Mouse (Mus musculus): ENCODE data around the gene Pole2. TPM values are rescaled to one million over a fixed set of nuclear protein-coding genes. Genes with fewer than 3 reads are reported as not detected.

Pole2 gene
- total and polyA plus RNA-seq, 3 experiments, result 14.4 to 89.5 (median 18.0) TPM

- TF ChIP-seq MXI1 (IDR thresholded peaks at IDR 0.05; ENCODE audit: low read depth, low read length) (peak; percentile 74), MAX (IDR thresholded peaks at IDR 0.05; ENCODE audit: low read length) (peak; percentile 99), ZMIZ1 (IDR thresholded peaks at IDR 0.05; ENCODE audit: low read depth, low read length) (no peak), GATA1 (IDR thresholded peaks at IDR 0.05; ENCODE audit: low read depth, low read length) (no peak), POLR2AphosphoS5 (IDR thresholded peaks at IDR 0.05; ENCODE audit: borderline replicate concordance, low read depth, low read length) (no peak), HCFC1 (IDR thresholded peaks at IDR 0.05; ENCODE audit: low read depth, low read length) (peak; percentile 83), NELFE (IDR thresholded peaks at IDR 0.05; ENCODE audit: low read depth, low read length) (peak; percentile 78), SIN3A (IDR thresholded peaks at IDR 0.05; ENCODE audit: low read length) (peak; percentile 93; the same call in 1 of the 2 replicates), ZC3H11A (IDR thresholded peaks at IDR 0.05; ENCODE audit: low read depth, low read length) (no peak), E2F4 (IDR thresholded peaks at IDR 0.05; ENCODE audit: borderline replicate concordance, low read depth, low read length) (peak; percentile 89), SMC3 (IDR thresholded peaks at IDR 0.05; ENCODE audit: low read depth, low read length) (no peak), POLR2A (IDR thresholded peaks at IDR 0.05; ENCODE audit: control insufficient read depth in 1 of 2, insufficient read depth in 1 of 2, low read depth in 1 of 2, low read length in 2 of 2, poor library complexity in 1 of 2) (peak; percentile 82 to 91), POLR2AphosphoS2 (IDR thresholded peaks at IDR 0.05; ENCODE audit: low read length) (peak; percentile 58; the same call in 1 of the 2 replicates), JUND (IDR thresholded peaks at IDR 0.05; ENCODE audit: low read depth, low read length) (no peak)
- H3K79me2 ChIP-seq (ENCODE audit: control insufficient read depth, insufficient read depth, low read length, poor library complexity), result peaks cover 11% of the 10 kb centered on the region
- peak within 1 kb of the TSS; percentile 70 to 78 for H3K4me3 ChIP-seq (ENCODE audit: control insufficient read depth in 1 of 2, insufficient read depth in 1 of 2, low read depth in 2 of 2, low read length in 2 of 2)
- H3K9ac ChIP-seq (ENCODE audit: control insufficient read depth, low read depth, low read length, poor library complexity, severe bottlenecking), result peak within 1 kb of the TSS; percentile 84
- peaks cover 0 to 24% of the 10 kb centered on the region in 2 experiments; a peak in 3 of 4 replicates for H3K36me3 ChIP-seq (ENCODE audit: control insufficient read depth in 1 of 2, insufficient read depth in 2 of 2, low read length in 2 of 2)
- H3K9me3 ChIP-seq (replicated peaks; ENCODE audit: insufficient read depth, low read length), result no peaks in the 10 kb centered on the region
- peaks cover 2 to 12% of the 10 kb centered on the region in 2 experiments; a peak in 3 of 4 replicates for H3K4me1 ChIP-seq (ENCODE audit: control insufficient read depth in 1 of 2, insufficient read depth in 2 of 2, low read length in 2 of 2)
- peak; percentile 93 for DNase-seq (ENCODE audit: low read depth, low spot score)
- no peaks in the 10 kb centered on the region for H3K27me3 ChIP-seq (ENCODE audit: control insufficient read depth in 1 of 2, insufficient read depth in 2 of 2, low read length in 2 of 2)
- peak within 1 kb of the TSS; percentile 79 for H3K27ac ChIP-seq (ENCODE audit: control insufficient read depth, low read depth, low read length)
These were observed 59.4 kb downstream of the Pole2 start, which contains the start of gene Lrr1 for GRCm38 (mm10) chr12:69168461-69169106. Gene Lrr1, plus strand, starts transcription at chr12:69168814.

- Histone ChIP-seq H3K36me3 (ENCODE audit: control insufficient read depth in 1 of 2, insufficient read depth in 2 of 2, low read length in 2 of 2) (peaks cover 0 to 28% of the 10 kb centered on the region in 2 experiments; a peak in 3 of 4 replicates), H3K9me3 (replicated peaks; ENCODE audit: insufficient read depth, low read length) (no peaks in the 10 kb centered on the region), H3K4me1 (ENCODE audit: control insufficient read depth in 1 of 2, insufficient read depth in 2 of 2, low read length in 2 of 2) (peaks cover 2 to 18% of the 10 kb centered on the region in 2 experiments; a peak in 3 of 4 replicates), H3K9ac (ENCODE audit: control insufficient read depth, low read depth, low read length, poor library complexity, severe bottlenecking) (peak overlapping the region; percentile 84), H3K4me3 (ENCODE audit: control insufficient read depth in 1 of 2, insufficient read depth in 1 of 2, low read depth in 2 of 2, low read length in 2 of 2) (peak overlapping the region; percentile 70 to 78), H3K27ac (ENCODE audit: control insufficient read depth, low read depth, low read length) (peak overlapping the region; percentile 51; the same call in 1 of the 2 replicates), H3K27me3 (ENCODE audit: control insufficient read depth in 1 of 2, insufficient read depth in 2 of 2, low read length in 2 of 2) (no peaks in the 10 kb centered on the region), H3K79me2 (ENCODE audit: control insufficient read depth, insufficient read depth, low read length, poor library complexity) (peaks cover 11% of the 10 kb centered on the region)
- TF ChIP-seq ZMIZ1 (IDR thresholded peaks at IDR 0.05; ENCODE audit: low read depth, low read length) (0 out of 2 replicates have a peak, but pooled peaks have one; percentile 28), POLR2AphosphoS5 (IDR thresholded peaks at IDR 0.05; ENCODE audit: borderline replicate concordance, low read depth, low read length) (no peak), ZNF384 (IDR thresholded peaks at IDR 0.05; ENCODE audit: low read depth, low read length) (peak; percentile 85), TCF12 (IDR thresholded peaks at IDR 0.05; ENCODE audit: low read depth, low read length) (no peak), MEF2A (IDR thresholded peaks at IDR 0.05; ENCODE audit: extremely low read depth, insufficient replicate concordance, low read depth, low read length, poor library complexity, severe bottlenecking) (no peak), ELF1 (IDR thresholded peaks at IDR 0.05; ENCODE audit: low read depth, low read length) (no peak), GABPA (IDR thresholded peaks at IDR 0.05; ENCODE audit: low read depth, low read length) (no peak), CHD2 (IDR thresholded peaks at IDR 0.05; ENCODE audit: low read length) (no peak), NELFE (IDR thresholded peaks at IDR 0.05; ENCODE audit: low read depth, low read length) (peak; percentile 38; the same call in 1 of the 2 replicates), USF1 (IDR thresholded peaks at IDR 0.05; ENCODE audit: low read depth, low read length) (no peak), EP300 (IDR thresholded peaks at IDR 0.05; ENCODE audit: low read depth in 1 of 2, low read length in 2 of 2) (no peak), SMC3 (IDR thresholded peaks at IDR 0.05; ENCODE audit: low read depth, low read length) (no peak), CHD1 (IDR thresholded peaks at IDR 0.05; ENCODE audit: low read depth, low read length) (0 out of 2 replicates have a peak, but pooled peaks have one; percentile 72), KAT2A (conservative IDR thresholded peaks at IDR 0.05; ENCODE audit: low read depth, low read length) (no peak)
- DNase-seq (ENCODE audit: low read depth, low spot score), result peak; percentile 43
These were observed 60.1 kb downstream of the Pole2 start for GRCm38 (mm10) chr12:69167656-69168460.

All from MEL (cell line).